Mouse (Mus musculus) liver, adult 2 months (tissue): Measurements from ENCODE around the gene Prss57. TPM values are rescaled to one million over a fixed set of nuclear protein-coding genes. Genes with fewer than 3 reads are reported as not detected.

Experiments used
- DNase-seq: peaks from one replicate; pipeline ENCODE4 v3.0.0-alpha.2; 2011; ENCODE audit warnings: low read depth, low spot score; ENCODE audit errors: extremely low read depth
- H3K27ac ChIP-seq: fragments of 200-500 bp; replicated peaks from 2 replicates; pipeline ENCODE4 v1.5.1; 2012; ENCODE audit warnings: low read depth, mild to moderate bottlenecking, control low read depth, inconsistent platforms, low read length; ENCODE audit not compliant: insufficient read depth
- H3K27me3 ChIP-seq: fragments of 200-500 bp; 2 replicates; pipeline ENCODE4 v1.6.1; 2012; ENCODE audit warnings: mild to moderate bottlenecking, moderate library complexity, low read length, inconsistent platforms; ENCODE audit not compliant: control insufficient read depth, insufficient read depth
- H3K36me3 ChIP-seq: fragments of 200-500 bp; 2 replicates; pipeline ENCODE4 v1.6.1; 2012; ENCODE audit warnings: low read length, inconsistent platforms; ENCODE audit not compliant: control insufficient read depth, insufficient read depth
- H3K4me1 ChIP-seq: fragments of 200-500 bp; 2 replicates; pipeline ENCODE4 v1.6.1; 2011; ENCODE audit warnings: low read length; ENCODE audit not compliant: control insufficient read depth, insufficient read depth
- H3K4me3 ChIP-seq: fragments of 200-500 bp; 2 replicates; pipeline ENCODE4 v1.5.1; 2011; ENCODE audit warnings: low read depth, mild to moderate bottlenecking, control low read depth, low read length, moderate library complexity; ENCODE audit not compliant: insufficient read depth
- H3K79me2 ChIP-seq: fragments of 200-500 bp; 2 replicates; pipeline ENCODE4 v1.6.1; 2012; ENCODE audit warnings: inconsistent platforms, mild to moderate bottlenecking, low read length, moderate library complexity; ENCODE audit not compliant: control insufficient read depth, insufficient read depth
- H3K9ac ChIP-seq: fragments of 200-500 bp; 2 replicates; pipeline ENCODE4 v1.6.1; 2012; ENCODE audit warnings: low read depth, mild to moderate bottlenecking, control low read depth, inconsistent platforms, low read length
- CTCF ChIP-seq: fragments of 200-500 bp; IDR thresholded peaks from 2 replicates; pipeline ENCODE4 v1.5.1; 2011; ENCODE audit warnings: low read depth, low read length, control low read depth
- POLR2A ChIP-seq: fragments of 200-500 bp; IDR thresholded peaks from 2 replicates; pipeline ENCODE4 v1.6.1; 2011; ENCODE audit warnings: low read length, control low read depth; ENCODE audit not compliant: insufficient read depth; ENCODE audit errors: extremely low read depth
- WGBS: fragments of 180-500 bp; shearing (Covaris S2); methylation state at CpG from one replicate; pipeline ENCODE4 v1.1.7; 2018; 5-methylcytosine and 5-hydroxymethylcytosine counted together
- polyA plus RNA-seq: library from polyadenylated mRNA; depleted of rRNA; stranded (reverse); fragments of >200 nt; gene quantifications from 2 replicates; pipeline ENCODE4 v1.2.3, GENCODE M21; 2012
- total RNA-seq: library from RNA; depleted of rRNA; stranded (reverse); fragments of >200 nt; gene quantifications from 2 replicates; pipeline ENCODE4 v1.2.3, GENCODE M21; 2014

Gene Prss57
- total and polyA plus RNA-seq, 2 experiments: not detected

DNA sequence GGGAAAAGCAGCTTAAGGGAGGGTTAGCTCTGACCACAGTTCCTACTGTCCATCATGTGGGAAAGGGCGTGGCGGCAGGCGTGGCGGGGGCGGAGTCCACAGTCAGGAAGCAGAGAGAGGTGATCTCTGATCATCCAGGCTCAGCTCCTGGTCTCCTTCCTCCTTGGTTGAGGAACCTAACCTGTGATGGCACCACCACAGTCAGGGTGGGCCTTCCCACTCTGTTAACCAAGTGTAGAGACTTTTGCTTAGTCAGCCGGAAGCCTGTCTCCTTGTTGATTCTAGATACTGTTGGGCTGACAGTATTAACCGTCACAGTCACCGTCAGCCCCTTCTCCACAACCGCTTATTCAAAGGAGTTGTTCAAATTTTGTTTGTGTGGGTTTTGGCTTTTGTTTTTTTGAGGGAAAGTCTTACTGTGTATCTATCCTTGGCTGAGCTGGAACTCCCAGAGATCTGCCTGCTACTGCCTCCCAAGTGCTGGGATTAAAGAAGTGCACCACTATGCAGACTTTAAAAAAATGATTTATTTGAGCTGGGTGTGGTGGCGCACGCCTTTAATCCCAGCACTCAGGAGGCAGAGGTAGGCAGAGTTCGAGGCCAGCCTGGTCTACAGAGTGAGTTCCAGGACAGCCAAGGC is 7.6 kb upstream of the Prss57 start:
- Histone ChIP-seq H3K9ac (no peak overlapping the region), H3K4me3 (no peak overlapping the region), H3K36me3 (no peaks in the 10 kb centered on the region), H3K27ac (no peak overlapping the region), H3K4me1 (peaks cover 15% of the 10 kb centered on the region), H3K79me2 (no peaks in the 10 kb centered on the region), H3K27me3 (0 out of 2 replicates have a peak, but pooled peaks cover 5% of the 10 kb centered on the region)
- 89% methylated on average over 12 of the region's 12 CpGs for WGBS
- DNase-seq: no peak
- TF ChIP-seq CTCF (no peak), POLR2A (no peak)

- Histone ChIP-seq H3K27me3 (0 out of 2 replicates have a peak, but pooled peaks cover 5% of the 10 kb centered on the region), H3K4me3 (no peak overlapping the region), H3K79me2 (no peaks in the 10 kb centered on the region), H3K9ac (no peak overlapping the region), H3K27ac (no peak overlapping the region), H3K4me1 (peaks cover 8% of the 10 kb centered on the region), H3K36me3 (no peaks in the 10 kb centered on the region)
- no peak for TF ChIP-seq POLR2A
- TF ChIP-seq CTCF: no peak
- 73% methylated on average over 15 of the region's 15 CpGs for WGBS
- DNase-seq: no peak
These were observed 6.6 kb upstream of the Prss57 start for GRCm38 (mm10) chr10:79797326-79797725.

- TF ChIP-seq CTCF (no peak), POLR2A (no peak)
- H3K27me3 ChIP-seq: 0 out of 2 replicates have a peak, but pooled peaks cover 5% of the 10 kb centered on the region
- H3K4me3 ChIP-seq: no peak overlapping the region
- H3K4me1 ChIP-seq: no peaks in the 10 kb centered on the region
- WGBS: 97% methylated on average over 3 of the region's 3 CpGs
- H3K27ac ChIP-seq: no peak overlapping the region
- H3K79me2 ChIP-seq: no peaks in the 10 kb centered on the region
- no peak for DNase-seq
- H3K36me3 ChIP-seq: no peaks in the 10 kb centered on the region
- no peak overlapping the region for H3K9ac ChIP-seq
These were observed 5.1 kb upstream of the Prss57 start for GRCm38 (mm10) chr10:79795905-79796304.

GRCm38 (mm10) chr10:79794491-79794931 is 3.8 kb upstream of the Prss57 start:
- no peak for TF ChIP-seq POLR2A
- TF ChIP-seq CTCF: no peak
- Histone ChIP-seq H3K4me1 (no peaks in the 10 kb centered on the region), H3K27ac (no peak overlapping the region), H3K9ac (peak overlapping the region; percentile 35), H3K4me3 (peak overlapping the region; percentile 70), H3K27me3 (0 out of 2 replicates have a peak, but pooled peaks cover 5% of the 10 kb centered on the region), H3K79me2 (no peaks in the 10 kb centered on the region), H3K36me3 (no peaks in the 10 kb centered on the region)
- DNase-seq: no peak
- 53% methylated on average over 10 of the region's 10 CpGs for WGBS

- 0 out of 2 replicates have a peak, but pooled peaks cover 5% of the 10 kb centered on the region for H3K27me3 ChIP-seq
- H3K27ac ChIP-seq: no peak overlapping the region; the same call in 1 of the 2 replicates
- no peak for TF ChIP-seq POLR2A
- no peak for TF ChIP-seq CTCF
- H3K79me2 ChIP-seq: no peaks in the 10 kb centered on the region
- WGBS: 18% methylated on average over 37 of the region's 38 CpGs
- no peaks in the 10 kb centered on the region for H3K4me1 ChIP-seq
- H3K36me3 ChIP-seq: no peaks in the 10 kb centered on the region
- peak overlapping the region; percentile 70 for H3K4me3 ChIP-seq
- H3K9ac ChIP-seq: peak overlapping the region; percentile 86
- DNase-seq: no peak
These were observed 3.2 kb upstream of the Prss57 start for GRCm38 (mm10) chr10:79793738-79794490.
